Mouse (Mus musculus) ovary, postnatal 14 days (tissue): ENCODE measurements around the gene Alg9.

Experiments used
- DNase-seq: peaks from one replicate; pipeline ENCODE4 v3.0.0; 2022; ENCODE audit warnings: low spot score

Alg9 gene

DNA sequence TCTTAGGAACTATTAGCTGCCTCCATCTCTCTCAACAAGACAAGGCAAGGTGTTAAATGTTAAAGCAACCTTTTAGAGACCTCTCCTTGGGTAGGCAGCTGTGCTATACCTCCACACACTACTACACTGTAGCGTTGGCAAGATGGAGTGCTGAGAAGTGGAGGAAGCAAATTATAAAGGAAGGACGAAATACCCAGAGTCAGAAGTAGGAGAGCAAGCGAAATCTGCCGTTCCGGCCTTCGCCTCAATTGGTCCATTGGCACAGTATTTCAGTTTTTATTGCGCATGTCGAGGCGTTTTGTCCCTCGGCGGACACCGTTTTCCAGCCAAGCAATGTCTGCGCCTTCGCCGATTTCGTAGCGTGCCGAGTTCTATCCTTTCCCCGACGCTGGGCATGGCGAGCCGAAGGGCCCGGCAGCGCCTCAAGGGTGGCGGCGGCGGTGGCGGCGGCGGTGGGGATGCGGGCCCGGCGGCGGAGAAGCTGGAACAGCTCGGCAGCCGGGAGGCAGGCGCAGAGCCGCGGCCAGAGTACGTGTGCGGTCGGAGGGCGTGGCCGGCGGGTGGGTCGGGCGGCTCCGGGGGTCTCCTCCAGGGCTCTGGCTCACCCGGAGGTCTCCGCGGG is at the start of gene Alg9, which contains the start of gene 1110032A03Rik:
Alg9 (plus strand) TSS at position 29 of the 622 bp plus-strand sequence.
1110032A03Rik (minus strand) TSS at position 530 of the 622 bp plus-strand sequence.
- peak; percentile 89 for DNase-seq

DNA sequence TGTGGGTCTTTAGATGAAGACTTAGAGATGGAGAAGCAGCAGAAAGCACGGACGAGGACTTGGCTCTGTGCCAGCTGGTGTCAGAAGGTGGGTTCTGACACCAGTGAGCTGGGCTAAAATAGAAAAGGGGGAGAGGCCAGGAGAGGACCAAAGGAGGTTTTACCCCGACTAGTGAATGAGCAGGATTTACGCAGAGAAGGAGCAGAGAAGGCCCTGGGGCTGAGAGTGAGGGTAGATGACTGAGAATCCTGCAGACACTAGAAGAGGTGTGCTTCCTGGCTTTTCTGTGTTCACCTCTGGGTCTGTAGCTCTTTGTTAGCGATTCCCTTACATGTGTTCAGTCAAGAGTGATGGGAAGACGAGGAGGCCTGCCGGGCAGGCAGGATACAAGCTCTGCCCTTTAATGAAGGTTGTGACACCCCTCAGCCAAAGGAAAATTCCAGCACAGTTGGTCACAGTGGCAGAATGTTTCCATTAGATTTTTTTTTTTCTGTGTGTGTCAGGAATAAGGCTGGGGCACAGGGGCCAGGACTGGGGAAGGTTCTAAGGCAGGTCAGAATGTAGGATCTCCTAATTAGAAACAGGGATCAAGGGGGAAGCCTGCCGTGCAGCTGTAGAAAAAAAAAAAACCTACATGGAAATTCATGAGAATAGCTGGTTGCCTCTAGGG is 48.8 kb upstream of the Alg9 start:
- DNase-seq = no peak

DNA sequence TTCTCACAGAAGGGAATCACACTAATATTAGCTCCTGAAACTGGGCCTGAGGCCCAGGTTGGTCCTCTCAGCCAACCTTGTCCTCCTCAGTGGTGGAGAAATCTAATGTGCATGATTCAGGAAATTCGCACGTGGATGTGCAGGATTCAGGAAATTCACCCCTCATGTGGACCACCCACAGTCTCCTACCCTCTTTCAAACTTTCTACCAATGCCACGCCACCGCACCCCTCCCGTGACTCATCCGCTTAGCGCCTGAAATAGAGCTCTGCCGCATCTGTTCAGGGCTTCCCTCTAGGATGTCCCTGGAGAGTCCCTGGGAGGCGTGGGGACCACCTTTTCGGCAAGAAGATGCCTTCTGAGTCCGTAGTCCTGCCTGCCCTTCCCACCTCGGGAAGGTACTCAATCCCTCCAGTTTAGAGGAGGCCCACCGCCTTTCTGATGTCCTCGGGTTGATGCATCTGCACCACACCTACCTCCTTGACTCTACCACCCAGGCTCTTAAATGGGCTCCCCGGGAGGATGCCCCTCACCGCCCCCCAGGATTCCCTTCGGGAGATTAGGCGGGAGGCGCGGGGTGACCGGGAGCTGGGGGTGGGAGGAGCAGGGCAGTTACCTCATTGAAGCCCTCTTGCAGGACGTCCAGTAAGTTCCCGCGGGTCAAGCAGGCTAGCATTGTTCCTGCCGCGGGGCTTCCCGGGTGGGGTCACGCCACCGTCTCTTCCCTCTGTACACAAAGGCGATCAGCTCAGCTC is 47.5 kb upstream of the Alg9 start:
- DNase-seq = no peak

DNA sequence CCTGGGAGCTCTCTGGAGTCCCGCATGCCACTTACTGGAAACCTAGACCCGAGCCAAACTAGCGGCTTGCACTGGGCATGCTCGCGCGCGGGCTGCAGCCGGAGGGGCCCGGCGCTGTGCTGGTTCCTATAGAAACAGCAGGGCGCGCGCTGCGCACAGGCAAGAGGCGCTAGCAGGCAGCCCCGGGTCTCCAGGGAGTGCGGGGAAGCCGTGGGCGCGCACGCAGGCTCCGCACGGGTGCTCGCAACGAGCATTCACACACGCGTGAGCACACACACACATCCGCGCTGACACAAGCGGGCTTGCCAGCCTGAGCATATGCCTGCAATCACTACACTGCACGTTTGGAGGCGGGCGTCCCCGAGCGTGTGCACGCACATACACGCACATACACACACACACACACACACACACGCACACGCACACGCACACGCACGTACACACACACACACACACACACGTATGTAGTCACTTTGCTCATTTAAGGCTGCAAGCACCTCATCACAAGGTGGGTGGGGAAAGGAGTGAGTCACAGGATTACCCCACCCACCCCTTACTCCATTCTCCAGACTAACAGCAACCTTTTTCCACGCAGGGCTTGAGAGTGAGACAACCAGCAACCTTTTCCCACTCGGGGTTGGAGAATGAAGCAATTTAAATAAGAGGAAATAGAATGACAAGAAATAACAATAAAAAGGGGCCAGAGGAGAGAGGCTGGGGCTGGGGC is 46.7 kb upstream of the Alg9 start:
- peak; percentile 54 for DNase-seq

DNA sequence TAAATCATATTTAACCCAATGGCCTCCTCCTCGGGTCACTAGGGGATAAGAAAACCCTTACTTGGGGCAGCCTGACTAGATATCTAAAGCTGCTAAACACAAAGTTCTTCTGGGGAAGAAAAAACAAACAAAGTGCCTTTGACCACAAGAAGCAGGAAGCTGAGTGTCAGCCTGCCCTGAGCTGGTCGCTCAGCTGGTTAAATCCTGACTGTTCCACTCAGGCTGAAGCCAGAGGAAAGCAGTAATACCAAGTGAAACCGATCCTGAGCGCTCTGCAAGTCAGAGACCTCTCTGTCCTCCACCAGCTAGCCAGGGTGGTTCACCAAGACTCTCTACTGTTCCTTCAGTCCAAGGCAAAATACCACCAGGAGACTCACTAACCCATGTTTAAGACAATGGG is 45.2 kb upstream of the Alg9 start:
- DNase-seq = no peak

DNA sequence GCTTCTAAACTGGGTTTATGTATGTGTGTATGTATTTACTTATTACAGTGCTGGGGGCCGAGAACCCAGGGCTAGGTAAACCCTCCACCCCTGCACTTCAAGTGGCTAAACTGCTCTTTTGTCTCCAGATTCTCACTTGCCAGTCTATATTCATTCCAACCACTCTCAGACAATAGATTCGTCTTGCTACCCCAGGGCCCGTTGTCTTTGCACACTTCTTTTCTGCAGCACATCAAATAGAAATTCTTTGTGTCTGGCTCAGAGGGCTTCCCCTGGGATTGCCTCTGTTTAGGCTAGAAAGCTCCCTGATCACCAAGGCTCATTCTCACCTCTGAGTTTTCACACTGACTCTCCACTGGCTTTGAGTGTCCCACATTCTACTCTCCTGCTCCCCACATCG is 42.3 kb upstream of the Alg9 start:
- DNase-seq = no peak

DNA sequence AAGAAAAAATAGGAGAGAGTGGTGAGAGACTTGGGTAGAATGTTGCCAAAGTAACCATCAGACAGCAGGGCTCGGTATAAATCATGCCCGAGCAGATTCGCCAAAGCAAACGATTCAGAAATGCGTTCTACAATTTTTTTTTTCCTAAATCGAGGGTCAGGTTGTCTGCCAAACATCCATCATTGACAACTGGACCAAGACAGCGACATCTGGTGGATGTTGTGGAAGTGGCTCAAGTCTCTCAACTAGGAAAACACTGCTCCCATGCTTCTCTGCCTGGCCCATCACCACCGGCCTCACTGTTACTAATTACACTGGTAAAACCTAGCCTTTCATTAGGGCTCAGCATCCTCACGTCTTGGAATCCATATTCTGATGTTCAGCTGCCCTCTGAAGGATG is 39.8 kb upstream of the Alg9 start:
- DNase-seq = no peak

DNA sequence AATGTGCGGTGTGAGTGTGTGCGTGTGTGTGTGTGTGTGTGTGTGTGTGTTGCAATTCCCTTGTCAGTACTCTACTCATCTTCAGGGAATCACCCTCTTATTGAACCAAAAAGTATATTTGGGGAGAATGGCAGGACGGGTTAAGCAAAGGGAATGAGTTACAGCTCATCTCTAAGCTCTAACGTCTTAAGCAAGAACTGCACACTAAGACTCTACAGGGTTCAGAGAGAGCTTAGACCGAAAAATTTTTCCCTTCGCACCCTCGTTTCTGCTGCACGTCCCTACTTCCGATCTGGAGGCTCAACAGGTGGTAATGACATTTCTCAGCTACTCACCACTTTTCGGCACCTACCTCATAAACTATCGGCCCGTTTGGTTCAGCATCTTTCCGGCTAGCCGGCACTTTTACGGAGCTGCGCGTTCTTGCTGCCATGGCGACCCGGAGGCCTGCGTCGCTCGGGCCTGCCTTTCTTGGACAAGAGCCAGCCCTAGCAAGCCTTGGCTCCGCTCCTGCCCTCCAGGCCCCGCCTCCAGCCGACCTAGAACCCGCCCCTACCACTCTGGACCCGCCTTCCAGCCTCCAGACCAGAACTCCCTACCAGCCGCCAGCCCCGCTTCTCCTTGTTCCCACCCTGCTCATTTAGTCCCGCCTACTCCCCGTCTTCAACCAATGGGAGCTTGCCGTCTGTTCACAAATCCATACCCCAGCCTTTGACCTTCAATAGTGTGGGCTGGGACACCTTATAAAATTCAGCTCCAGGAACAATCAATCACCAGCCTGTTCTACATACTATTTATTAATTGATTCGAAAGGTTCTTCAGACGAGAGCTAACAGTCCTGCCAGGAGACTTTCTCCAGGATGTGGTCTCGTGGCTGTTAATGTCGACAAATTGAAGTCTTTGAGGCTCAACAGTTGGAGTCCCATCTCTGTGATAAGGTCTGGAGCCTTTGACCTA is 35.6 kb upstream of the Alg9 start, which contains the start of gene Dixdc1:
Dixdc1 (minus strand) TSS at position 604 of the 957 bp plus-strand sequence.
- DNase-seq = peak; percentile 96

DNA sequence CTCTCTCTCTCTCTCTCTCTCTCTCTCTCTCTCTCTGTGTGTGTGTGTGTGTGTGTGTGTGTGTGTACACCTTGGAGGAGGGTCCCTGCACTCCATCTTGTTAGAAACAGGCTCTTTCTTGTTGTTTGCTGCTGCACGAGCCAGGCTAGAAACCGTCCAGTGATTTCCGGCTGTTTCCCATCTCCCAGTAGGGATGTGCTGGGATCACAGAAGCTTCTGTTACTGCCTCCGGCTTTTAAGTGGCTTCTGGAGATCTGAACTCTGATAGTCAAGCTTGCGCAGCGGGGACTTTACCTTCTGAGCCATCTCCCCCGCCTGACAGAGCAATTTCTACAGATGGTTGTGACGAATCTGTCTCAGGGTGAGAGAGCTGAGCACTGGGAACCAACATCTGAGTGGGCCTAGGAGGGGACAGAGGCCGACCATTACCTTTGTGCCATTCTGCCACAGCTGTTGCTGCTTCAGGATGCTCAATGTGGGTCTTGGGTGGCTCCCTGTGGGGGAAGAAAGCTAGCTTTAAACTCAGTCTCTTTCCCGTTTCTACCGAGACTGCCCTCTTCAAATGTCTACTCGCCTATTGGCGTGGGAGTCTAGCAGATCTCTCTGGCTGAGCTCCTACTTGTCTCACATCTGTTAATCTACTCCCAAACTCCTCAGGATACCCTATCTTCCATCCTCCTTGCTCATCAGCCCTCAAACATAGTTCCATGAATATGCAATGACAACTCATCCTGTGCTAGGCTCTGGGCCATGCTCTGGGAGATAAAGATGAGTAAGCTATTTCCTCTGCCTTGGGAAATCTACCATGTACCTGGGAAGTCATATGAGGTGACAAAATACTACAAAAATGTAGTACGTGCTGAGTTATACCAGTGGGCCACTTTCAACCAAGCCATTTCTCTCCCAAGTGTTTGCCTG is 33.7 kb upstream of the Alg9 start:
- DNase-seq = no peak

DNA sequence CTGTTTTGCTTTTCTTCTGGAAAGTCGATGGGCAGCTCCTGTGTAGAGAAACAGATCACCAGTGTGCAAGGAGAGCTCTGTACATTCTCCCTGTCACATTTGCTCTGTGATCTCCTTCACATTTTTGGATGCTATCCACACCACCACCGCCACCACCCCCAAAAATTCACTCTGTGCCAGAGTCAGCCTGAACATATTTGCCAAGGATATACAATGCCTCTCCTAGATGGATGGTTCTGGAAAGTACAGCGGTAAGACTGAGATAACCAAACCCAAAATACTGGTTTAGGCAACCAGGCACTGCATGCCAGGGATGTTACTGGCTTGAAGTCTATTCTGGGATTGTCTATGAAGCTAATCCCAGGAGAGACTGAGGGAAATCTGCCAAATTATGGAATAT is 32.6 kb upstream of the Alg9 start:
- DNase-seq = no peak

DNA sequence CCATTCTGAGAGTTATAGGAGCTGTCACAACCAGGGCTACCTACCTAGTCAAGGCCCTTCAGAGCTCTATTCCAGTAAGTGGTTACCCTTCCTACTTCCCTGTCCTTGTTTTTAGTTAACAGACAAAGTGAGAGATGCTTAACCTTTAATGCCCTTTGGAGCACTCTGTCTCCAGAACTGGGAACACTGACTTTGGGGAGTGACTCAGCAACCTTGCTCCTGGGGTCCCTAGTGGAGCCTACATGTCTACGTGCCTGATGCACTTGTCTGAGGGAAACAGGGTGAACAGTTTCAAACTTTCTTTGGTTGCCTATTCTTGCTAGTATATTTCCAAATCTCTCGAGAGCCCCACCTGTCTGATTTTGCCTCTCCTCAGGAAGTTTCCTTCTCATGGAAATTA is 32.1 kb upstream of the Alg9 start:
- no peak for DNase-seq

DNA sequence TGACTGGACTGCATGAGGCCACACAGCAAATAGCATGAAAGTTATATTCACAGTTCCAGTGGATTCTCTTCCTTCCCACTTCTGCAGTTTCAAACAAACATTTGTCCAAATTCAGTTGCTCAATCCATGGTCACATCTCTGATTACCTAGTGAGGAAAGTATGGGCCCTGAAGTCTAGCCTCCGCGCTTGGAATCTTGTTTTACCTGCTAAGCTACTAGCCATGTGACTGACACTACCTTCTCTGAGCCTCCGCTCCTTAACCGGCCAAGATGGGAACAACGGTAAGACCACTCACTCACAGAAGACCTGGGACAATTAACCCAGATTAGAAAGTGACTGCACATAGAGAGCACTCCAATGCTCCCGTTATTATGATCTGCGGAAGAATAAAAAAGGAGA is 29.0 kb upstream of the Alg9 start:
- no peak for DNase-seq

DNA sequence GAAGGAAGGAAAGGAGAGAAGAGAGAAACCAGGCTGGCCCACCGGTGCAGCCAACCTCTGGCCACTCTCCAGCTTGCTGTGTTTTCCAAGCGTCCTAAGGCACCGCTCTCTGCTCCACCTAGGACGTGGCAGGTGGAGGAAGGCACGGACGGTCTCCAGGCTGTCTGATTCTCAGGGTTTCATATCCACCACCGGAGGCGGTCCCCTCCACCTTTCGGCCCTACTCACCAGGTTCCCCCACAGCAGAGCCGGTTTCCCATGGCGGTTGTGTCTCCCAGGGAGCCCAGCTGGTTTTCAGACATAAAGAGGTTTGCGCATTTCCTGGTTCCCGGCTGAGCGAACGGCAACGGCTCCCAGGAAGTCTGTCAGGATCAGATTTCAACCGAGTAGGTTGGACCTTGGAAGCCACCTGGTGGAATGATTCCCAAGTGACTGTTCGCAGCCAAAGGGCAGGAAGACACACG is 28.6 kb upstream of the Alg9 start, which contains the start of gene 2310030G06Rik:
2310030G06Rik (minus strand) TSS at position 323 of the 464 bp plus-strand sequence.
- DNase-seq = no peak

DNA sequence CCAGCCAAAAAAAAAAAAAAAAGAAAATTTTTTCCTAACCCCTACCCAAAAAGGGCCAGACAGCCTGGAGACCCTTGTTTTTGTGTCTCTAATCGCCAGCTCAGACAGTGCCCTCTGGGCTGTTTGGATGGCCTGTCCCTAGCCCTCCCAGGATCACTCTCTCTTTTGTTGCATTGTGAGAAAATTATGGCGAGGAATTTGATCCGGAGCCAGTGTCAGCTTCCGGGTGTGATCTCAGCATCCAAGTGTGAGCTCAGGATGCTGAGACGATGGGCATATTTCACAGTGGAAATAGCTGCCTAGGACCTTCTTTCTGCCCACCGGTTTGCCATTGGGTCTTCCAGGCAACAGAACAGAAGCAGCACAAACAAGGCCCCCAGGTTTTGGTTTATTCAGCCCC is 24.1 kb upstream of the Alg9 start:
- no peak for DNase-seq

DNA sequence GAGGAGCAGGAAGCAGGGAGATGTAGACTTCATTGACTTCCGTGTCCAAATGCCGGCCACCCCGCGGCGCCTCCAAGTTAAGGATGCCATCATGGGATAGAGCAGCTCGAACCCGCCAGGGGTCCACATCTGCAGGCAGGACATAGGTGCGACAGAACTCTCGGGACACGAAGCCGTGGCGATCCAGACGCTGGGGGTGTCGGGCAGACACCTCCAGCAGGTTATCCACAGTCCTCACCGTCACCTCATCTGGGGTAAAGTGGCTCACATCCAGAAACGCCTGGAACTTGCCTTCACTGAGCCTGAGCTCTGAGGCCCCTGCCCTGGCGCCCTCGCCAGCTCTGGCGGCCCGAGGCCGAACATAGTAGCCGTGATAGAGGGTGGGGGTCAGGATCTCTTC is 23.5 kb upstream of the Alg9 start, which contains the start of gene Cryab:
Cryab (plus strand) TSS at position 3 of the 400 bp plus-strand sequence.
- DNase-seq = no peak

DNA sequence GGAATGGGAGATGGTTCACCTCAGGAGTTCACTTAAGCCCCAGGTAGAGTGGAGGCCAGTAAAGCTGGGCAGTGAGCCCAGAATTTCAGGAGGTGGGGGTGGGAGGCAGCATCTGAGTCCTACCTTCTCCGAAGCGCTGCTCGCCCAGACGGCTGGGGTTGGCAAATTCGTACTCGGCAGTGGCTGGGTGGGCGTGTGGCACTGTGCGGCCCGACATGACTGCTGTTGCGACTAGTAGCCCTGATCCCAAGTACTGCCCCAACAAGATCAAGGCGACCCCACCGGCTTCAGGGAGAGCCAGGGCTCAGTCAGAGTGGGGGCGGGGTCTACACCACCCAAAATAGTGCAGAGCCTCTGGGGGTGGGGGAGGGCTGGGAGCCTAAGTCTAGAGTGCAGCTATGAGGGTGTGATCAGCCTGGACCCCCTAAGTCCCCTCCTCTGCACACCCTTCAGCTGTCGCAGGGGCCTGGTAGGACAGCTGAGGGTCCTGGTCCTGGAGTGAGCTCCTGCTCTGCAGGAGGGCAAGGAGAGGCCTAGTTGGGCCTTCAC is 22.7 kb upstream of the Alg9 start, which contains the start of gene Hspb2:
Hspb2 (minus strand) TSS at position 301 of the 549 bp plus-strand sequence.
- no peak for DNase-seq

DNA sequence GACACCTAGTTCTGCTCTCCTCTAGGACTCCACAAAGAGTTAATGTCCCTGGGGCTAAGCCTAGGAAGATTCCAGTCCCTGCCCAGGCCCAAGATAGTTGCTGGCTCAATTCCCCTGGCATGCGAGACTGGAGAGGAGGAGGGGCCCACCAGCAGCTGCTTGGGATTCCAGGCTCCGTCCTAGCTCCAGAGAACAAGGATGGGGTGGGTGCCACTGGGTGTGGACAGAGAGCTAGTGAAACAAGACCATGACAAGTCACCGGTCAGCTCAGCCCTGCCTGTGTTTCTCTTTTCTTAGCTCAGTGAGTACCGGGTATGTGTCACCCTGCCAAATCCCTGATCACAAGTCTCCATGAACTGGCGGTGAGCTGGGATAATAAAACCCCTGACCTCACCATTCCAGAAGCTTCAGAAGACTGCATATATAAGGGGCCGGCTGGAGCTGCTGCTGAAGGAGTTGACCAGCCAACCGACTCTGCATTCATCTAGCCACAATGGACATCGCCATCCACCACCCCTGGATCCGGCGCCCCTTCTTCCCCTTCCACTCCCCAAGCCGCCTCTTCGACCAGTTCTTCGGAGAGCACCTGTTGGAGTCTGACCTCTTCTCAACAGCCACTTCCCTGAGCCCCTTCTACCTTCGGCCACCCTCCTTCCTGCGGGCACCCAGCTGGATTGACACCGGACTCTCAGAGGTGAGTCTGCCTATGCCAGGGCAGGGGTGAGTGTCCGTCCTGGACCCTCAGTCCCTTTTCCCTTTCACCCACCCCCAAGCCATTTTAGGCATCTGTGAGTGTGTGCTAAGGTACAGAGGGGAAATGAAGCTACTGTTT is 21.8 kb upstream of the Alg9 start:
- DNase-seq = peak; percentile 60

DNA sequence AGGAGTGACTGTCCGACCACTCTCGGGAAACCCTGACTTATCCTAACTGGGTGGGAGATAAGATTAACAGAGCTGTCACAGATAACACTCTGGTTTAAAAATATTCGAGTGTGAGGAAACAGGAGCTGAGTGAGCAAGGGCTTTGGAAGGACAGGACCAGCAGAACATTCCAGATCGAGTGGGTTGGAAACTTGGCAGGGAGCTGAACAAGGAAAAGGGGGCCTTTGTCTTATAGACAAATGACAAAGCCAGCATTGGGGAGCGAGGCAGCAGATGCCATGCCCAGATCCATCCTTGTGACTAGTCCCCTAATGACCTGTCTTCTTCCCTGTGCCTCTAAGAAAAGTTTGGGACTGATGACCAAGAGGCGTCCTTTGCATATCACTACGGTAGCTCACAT is 20.9 kb upstream of the Alg9 start:
- no peak for DNase-seq
